Mouse (Mus musculus) hindbrain, embryonic 12.5 days (tissue): Measurements from ENCODE around the gene Wdr75. TPM values are rescaled to one million over a fixed set of nuclear protein-coding genes. Genes with fewer than 3 reads are reported as not detected.

Source experiments
- ATAC-seq: fragments of 200-750 bp; cut with Nextera tagmentation; 2 replicates; pipeline ENCODE4 v1.8.0; 2017; ENCODE audit warnings: moderate TSS enrichment; ENCODE audit not compliant: low FRiP score
- H3K27ac ChIP-seq: fragments of 300-500 bp; sonication (generic); 2 replicates; pipeline ENCODE4 v1.5.1; 2016; ENCODE audit warnings: mild to moderate bottlenecking
- H3K27me3 ChIP-seq: fragments of 300-500 bp; sonication (generic); 2 replicates; pipeline ENCODE4 v1.6.1; 2016; ENCODE audit warnings: mild to moderate bottlenecking
- H3K36me3 ChIP-seq: fragments of 300-500 bp; sonication (generic); 2 replicates; pipeline ENCODE4 v1.6.1; 2016; ENCODE audit warnings: mild to moderate bottlenecking
- H3K4me1 ChIP-seq: fragments of 300-500 bp; sonication (generic); 2 replicates; pipeline ENCODE4 v1.6.1; 2016
- H3K4me2 ChIP-seq: fragments of 300-500 bp; sonication (generic); replicated peaks from 2 replicates; pipeline ENCODE4 v1.6.1; 2016; ENCODE audit warnings: mild to moderate bottlenecking
- H3K4me3 ChIP-seq: fragments of 300-500 bp; sonication (generic); 2 replicates; pipeline ENCODE4 v1.5.1; 2016; ENCODE audit warnings: mild to moderate bottlenecking
- H3K9ac ChIP-seq: fragments of 300-500 bp; sonication (generic); 2 replicates; pipeline ENCODE4 v1.6.1; 2016; ENCODE audit warnings: mild to moderate bottlenecking, moderate library complexity
- H3K9me3 ChIP-seq: fragments of 300-500 bp; sonication (generic); replicated peaks from 2 replicates; pipeline ENCODE4 v1.6.1; 2016; ENCODE audit warnings: mild to moderate bottlenecking
- WGBS: fragments of 180-500 bp; shearing (Covaris S2); methylation state at CpG from one replicate; pipeline ENCODE4 v1.1.7; 2016; 5-methylcytosine and 5-hydroxymethylcytosine counted together
- polyA plus RNA-seq: library from polyadenylated mRNA; unstranded; fragments of >200 nt; fragmentation: Nextera tagmentation; extraction: Ambion mirVana; gene quantifications from 2 replicates; pipeline ENCODE4 v1.2.1, GENCODE M21; 2016

Gene Wdr75
- polyA plus RNA-seq: 57.4 and 60.8 TPM in 2 replicates

DNA sequence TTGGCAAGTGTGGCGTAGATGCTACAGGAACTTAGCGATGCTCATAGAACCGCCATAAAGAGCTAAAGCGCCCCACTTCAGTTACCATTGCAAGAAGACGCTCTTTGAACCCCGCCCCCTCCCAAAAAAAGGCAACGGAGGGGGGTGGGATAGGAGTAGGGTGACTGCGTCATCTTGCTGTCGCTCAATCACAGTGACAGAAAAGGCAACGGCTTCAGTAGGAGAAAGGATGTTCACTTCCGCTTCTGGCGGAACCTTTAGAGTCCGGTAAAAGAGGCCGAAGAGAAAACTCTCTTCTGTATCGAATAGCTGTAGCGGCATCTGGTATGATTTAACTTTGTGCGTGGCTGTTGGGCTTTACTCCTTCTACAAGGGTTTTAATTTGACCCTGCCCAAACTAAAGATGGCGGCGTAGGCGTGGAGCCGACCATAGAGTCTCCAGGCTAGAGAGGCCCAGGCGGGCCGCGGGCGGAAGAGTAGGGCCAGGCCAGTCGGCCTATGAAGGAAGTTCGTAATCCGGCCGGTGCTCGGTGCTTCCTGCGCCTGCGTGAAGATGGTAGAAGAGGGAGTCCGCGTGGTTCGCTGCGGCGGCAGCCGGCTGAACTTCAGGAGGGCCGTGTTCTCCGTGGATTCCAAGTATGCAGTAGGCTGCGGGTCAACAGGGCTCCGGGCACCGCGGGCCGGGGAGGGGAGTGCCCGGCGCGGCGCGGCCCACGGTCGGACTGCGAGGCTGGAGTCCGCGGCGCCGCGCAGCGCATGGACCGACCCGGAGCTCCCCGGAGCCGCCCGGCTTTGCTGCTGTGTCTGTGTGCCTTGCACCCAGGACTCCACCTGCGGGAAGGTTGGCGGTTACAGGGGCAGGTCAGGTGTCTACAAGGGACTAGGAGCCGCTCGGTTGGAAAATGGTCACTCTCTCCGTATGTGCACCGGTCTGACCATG lies at the start of gene Wdr75:
TSS of gene Wdr75 (plus strand) at position 198 of the 940 bp plus-strand sequence.
- WGBS: under 1% methylated on average over 69 of the region's 70 CpGs

DNA sequence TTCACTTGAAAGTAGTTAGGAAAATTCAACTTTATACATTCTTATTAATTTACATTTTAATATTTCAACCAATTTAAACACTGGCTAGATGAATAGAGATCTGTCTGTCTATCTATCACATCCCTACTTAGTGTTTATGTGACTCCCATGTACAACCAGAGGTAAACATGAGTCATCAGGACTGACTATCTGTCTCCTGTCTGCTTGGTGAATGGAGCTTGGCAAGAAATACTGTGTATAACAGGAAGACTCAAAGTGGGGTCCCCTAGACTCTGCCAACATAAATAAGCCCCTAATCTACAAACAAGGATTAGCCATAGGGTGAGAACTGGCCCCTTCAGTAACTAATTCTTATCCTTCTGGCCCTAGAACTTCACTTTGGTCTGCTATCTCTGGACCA lies 39.1 kb upstream of the Wdr75 start:
- Histone ChIP-seq H3K9me3 (no peaks in the 10 kb centered on the region), H3K9ac (no peak overlapping the region), H3K27ac (no peak overlapping the region), H3K4me3 (no peak overlapping the region), H3K4me2 (no peak overlapping the region), H3K4me1 (no peaks in the 10 kb centered on the region), H3K36me3 (no peaks in the 10 kb centered on the region), H3K27me3 (no peaks in the 10 kb centered on the region)
- ATAC-seq: no peak

More for the DNA sequence above, at the start of gene Wdr75:
- H3K27ac ChIP-seq: peak within 1 kb of the TSS; percentile 89
- peaks cover 6% of the 10 kb centered on the region for H3K36me3 ChIP-seq
- H3K9ac ChIP-seq: peak within 1 kb of the TSS; percentile 85
- peak within 1 kb of the TSS; percentile 96 for H3K4me3 ChIP-seq
- ATAC-seq: peak; percentile 100
- no peaks in the 10 kb centered on the region for H3K9me3 ChIP-seq
- no peaks in the 10 kb centered on the region for H3K27me3 ChIP-seq
- peak within 1 kb of the TSS; percentile 76 for H3K4me2 ChIP-seq
- H3K4me1 ChIP-seq: peaks cover 16% of the 10 kb centered on the region

DNA sequence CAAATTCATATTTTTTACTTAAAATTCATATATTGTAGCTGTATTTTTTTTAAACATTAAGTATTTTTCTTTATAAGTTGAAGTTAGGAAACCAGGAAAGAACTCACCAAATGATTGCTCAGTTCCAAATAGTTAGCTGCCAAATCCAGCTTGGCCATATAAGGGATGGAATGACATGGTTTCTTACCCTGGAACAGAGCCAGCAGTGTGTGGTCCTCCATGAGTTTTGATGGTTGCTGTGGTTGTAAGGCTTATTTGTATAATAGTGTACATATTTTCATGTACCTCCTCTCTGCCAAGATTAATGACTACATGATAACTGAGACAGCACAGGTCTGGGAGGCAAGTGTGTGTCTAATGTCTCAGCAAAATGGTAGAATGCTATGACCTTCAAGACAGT lies 38.3 kb upstream of the Wdr75 start:
- no peaks in the 10 kb centered on the region for H3K4me1 ChIP-seq
- H3K36me3 ChIP-seq: no peaks in the 10 kb centered on the region
- no peak overlapping the region for H3K27ac ChIP-seq
- no peak overlapping the region for H3K4me3 ChIP-seq
- H3K27me3 ChIP-seq: no peaks in the 10 kb centered on the region
- no peak overlapping the region for H3K4me2 ChIP-seq
- ATAC-seq: no peak
- H3K9me3 ChIP-seq: no peaks in the 10 kb centered on the region
- H3K9ac ChIP-seq: no peak overlapping the region

DNA sequence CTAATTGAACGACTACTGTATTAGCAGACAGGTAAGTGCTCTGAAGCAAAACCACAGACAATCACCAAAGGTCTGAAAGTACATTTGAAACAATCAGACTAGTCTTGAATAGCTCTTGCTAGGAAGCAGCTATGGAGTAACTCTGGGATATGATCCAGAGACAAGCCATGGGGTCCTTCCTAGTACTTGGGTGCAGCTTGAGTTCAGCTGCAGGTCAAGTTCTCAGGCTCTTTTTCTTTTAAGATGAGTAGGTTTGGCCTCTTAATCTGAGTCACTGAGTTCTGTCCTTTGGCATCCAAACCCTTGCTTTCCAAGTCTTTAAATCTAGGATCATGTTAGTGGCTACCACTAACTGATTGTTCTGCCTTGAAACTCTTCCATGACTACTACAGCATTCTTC lies 37.0 kb upstream of the Wdr75 start:
- 77% methylated on average over 1 of the region's 1 CpGs for WGBS
- Histone ChIP-seq H3K27me3 (no peaks in the 10 kb centered on the region), H3K9me3 (no peaks in the 10 kb centered on the region), H3K4me2 (no peak overlapping the region), H3K4me1 (no peaks in the 10 kb centered on the region), H3K9ac (no peak overlapping the region), H3K36me3 (no peaks in the 10 kb centered on the region), H3K27ac (no peak overlapping the region), H3K4me3 (no peak overlapping the region)
- ATAC-seq: no peak

DNA sequence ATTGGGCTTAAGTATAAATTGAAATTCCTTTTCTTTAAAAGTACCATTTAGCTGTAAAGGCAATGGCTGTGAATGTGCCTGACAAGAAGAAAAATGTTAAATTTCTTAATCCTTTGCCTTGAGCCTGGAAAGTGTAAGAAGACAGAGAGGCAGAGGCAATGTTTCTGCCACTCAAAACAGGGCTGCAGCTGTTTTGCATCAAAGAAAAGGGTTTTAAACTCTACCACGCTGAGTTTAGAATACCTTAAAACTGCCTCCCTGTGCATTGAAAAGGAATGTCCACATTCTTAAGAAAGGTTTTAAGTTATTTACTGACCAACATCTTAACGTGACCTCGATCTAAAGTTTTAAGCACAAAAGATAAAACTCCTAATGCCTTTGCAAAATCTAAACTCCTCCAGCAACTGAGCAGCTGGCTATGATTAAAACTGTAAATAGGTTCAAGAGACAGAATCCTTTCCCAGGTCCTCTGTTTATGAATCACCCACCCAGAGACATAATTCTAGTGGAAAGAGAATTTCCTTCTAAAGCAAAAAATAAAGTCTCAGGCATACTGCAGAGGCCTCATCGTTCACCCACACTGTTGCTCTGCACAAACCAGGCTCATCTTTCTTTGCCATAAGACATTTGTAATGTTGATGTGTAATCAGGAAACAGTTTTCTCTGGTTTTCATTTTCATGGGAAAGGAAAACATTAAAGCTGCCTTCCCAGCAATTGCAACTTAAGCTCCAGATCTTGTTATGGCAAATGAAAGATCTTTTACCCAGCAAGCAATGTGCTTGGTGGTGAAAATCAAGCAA lies 34.1 kb upstream of the Wdr75 start:
- no peak overlapping the region for H3K4me3 ChIP-seq
- ATAC-seq: no peak
- no peaks in the 10 kb centered on the region for H3K36me3 ChIP-seq
- H3K9me3 ChIP-seq: no peaks in the 10 kb centered on the region
- H3K27ac ChIP-seq: peak overlapping the region; percentile 30; the same call in 1 of the 2 replicates
- no peaks in the 10 kb centered on the region for H3K4me1 ChIP-seq
- WGBS: 54% methylated on average over 4 of the region's 4 CpGs
- H3K4me2 ChIP-seq: no peak overlapping the region
- no peak overlapping the region for H3K9ac ChIP-seq
- no peaks in the 10 kb centered on the region for H3K27me3 ChIP-seq

DNA sequence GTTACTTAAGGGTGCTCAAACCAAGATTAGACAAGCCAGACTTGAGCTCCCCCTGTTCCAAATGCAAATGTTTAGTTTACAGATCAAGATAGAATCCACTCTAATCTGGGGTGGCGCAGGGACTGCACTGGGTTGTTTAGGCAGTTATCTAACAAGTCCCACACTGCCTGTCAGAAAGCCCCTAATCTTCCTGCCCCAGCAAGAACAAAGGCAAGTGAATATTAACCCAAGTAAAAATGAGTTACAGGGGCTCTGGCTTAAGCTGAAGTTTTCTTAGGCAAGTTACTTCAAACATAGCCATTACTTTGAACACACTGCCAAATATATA lies 33.5 kb upstream of the Wdr75 start:
- H3K27me3 ChIP-seq: no peaks in the 10 kb centered on the region
- H3K9me3 ChIP-seq: no peaks in the 10 kb centered on the region
- 63% methylated on average over 1 of the region's 1 CpGs for WGBS
- no peak overlapping the region for H3K4me3 ChIP-seq
- H3K4me2 ChIP-seq: no peak overlapping the region
- peak overlapping the region; percentile 30; the same call in 1 of the 2 replicates for H3K27ac ChIP-seq
- H3K9ac ChIP-seq: no peak overlapping the region
- H3K4me1 ChIP-seq: no peaks in the 10 kb centered on the region
- ATAC-seq: no peak
- H3K36me3 ChIP-seq: no peaks in the 10 kb centered on the region

DNA sequence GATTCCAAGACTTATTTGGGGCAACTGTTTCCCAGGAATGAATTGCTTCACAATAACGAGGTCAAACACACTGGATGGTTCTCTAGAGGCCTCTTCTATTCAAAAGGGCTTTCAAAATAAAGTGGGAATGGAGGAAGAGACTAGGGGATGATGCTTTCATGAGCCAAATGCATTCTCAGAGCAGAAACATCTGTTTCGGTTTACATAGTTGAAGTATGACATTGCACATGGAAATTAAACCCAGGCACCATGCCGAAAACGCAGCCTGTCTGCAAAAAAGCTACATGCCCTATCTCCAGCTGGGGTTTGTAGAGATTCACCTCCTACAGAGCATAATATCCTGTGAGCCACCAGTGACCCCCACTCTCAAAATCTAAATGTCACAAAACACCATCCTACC lies 29.3 kb upstream of the Wdr75 start:
- Histone ChIP-seq H3K9me3 (no peaks in the 10 kb centered on the region), H3K36me3 (no peaks in the 10 kb centered on the region), H3K27ac (no peak overlapping the region), H3K9ac (no peak overlapping the region), H3K4me3 (no peak overlapping the region), H3K27me3 (no peaks in the 10 kb centered on the region), H3K4me1 (no peaks in the 10 kb centered on the region), H3K4me2 (no peak overlapping the region)
- ATAC-seq: no peak
- WGBS: 63% methylated on average over 4 of the region's 4 CpGs

DNA sequence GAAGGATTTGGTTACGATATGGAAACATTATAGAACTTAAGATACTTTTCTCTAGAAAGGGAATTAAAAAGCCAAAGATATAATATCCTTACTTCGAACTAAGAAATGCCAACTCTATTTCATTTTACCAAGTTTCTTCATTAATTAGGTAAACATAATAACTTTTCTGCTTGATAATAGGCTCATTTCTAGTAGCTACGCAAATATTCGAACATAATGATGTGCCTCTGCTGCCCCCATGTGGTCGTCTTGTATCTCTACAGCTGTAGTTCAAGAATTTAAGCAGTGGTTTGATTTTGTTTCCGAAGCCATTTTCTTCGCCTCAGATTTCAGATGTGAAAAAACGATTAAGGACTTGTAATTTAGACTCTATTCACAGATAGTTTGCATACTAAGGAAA lies 28.8 kb upstream of the Wdr75 start:
- Histone ChIP-seq H3K27me3 (no peaks in the 10 kb centered on the region), H3K4me2 (no peak overlapping the region), H3K9me3 (no peaks in the 10 kb centered on the region), H3K36me3 (no peaks in the 10 kb centered on the region), H3K4me1 (no peaks in the 10 kb centered on the region), H3K9ac (no peak overlapping the region), H3K4me3 (no peak overlapping the region), H3K27ac (no peak overlapping the region)
- ATAC-seq: no peak
- 26% methylated on average over 8 of the region's 8 CpGs for WGBS

DNA sequence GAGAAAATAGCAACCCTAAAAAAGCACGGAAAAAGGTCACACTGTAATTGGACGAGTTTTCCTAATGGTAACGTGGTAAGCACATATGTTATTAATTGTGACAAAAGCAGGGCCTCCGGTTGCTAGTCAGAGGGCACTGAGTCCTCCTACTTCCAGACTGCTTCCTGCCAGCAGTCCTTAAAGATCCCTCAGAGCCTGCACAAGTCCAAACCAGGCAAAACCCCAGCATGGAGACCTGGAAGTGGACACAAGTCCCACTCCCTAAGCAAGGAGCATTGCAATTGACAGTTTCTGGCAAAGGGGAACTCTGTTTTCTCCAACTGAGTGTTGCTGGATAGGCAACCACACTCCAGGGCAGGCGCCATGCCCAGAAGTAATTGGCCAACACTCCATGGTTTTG lies 27.4 kb upstream of the Wdr75 start:
- no peak overlapping the region for H3K4me2 ChIP-seq
- WGBS: 64% methylated on average over 5 of the region's 5 CpGs
- no peaks in the 10 kb centered on the region for H3K27me3 ChIP-seq

DNA sequence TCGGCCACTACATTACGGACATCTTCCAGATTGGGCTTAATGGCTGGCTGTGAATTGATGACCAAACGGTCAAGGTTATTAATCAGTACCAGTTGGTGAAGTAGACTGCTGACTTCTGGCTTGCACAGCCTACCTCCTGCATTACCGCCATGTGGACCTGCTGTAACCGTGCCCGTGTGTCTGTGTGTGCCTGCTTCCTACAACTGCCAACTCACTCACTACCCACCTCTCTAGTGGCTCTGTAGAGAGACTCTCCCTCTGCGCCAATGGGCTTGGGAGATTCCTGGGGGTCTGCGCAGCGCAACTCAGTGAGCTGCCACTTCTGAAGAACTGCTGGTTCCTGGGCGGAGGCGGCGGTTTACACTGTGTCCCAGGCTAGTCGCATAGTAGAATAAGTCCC lies 25.6 kb upstream of the Wdr75 start:
- Histone ChIP-seq H3K4me1 (no peaks in the 10 kb centered on the region), H3K36me3 (no peaks in the 10 kb centered on the region), H3K27me3 (no peaks in the 10 kb centered on the region), H3K9me3 (no peaks in the 10 kb centered on the region), H3K4me3 (no peak overlapping the region), H3K27ac (no peak overlapping the region), H3K4me2 (no peak overlapping the region), H3K9ac (no peak overlapping the region)
- WGBS: 96% methylated on average over 13 of the region's 13 CpGs
- ATAC-seq: no peak

More for the DNA sequence above, 27.4 kb upstream of the Wdr75 start:
- no peak overlapping the region for H3K27ac ChIP-seq
- no peak overlapping the region for H3K4me3 ChIP-seq
- H3K9ac ChIP-seq: no peak overlapping the region
- no peaks in the 10 kb centered on the region for H3K4me1 ChIP-seq
- no peaks in the 10 kb centered on the region for H3K9me3 ChIP-seq
- ATAC-seq: no peak
- H3K36me3 ChIP-seq: no peaks in the 10 kb centered on the region

DNA sequence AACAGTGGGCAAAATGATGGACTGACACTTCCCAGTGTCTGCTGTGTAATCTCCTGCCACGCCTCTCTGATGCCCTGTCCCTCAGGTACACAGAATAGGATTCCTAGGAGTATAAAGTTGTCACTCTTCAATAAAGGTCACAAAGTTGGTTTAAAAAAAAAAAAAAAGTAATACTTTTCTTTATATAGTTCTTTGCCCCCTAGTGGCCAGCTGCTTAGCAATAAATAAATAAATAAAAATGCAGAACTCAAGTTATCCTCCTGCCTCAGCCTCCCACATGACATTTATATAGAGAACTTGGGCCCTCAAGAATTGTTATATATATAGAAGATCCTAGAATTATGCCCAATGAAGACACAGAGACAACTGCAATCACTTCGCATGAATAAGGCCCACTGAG lies 24.9 kb upstream of the Wdr75 start:
- no peak overlapping the region for H3K27ac ChIP-seq
- H3K4me2 ChIP-seq: no peak overlapping the region
- ATAC-seq: no peak
- WGBS: 90% methylated on average over 2 of the region's 2 CpGs
- no peak overlapping the region for H3K9ac ChIP-seq
- no peaks in the 10 kb centered on the region for H3K4me1 ChIP-seq
- H3K27me3 ChIP-seq: no peaks in the 10 kb centered on the region
- H3K4me3 ChIP-seq: no peak overlapping the region
- no peaks in the 10 kb centered on the region for H3K9me3 ChIP-seq
- no peaks in the 10 kb centered on the region for H3K36me3 ChIP-seq

DNA sequence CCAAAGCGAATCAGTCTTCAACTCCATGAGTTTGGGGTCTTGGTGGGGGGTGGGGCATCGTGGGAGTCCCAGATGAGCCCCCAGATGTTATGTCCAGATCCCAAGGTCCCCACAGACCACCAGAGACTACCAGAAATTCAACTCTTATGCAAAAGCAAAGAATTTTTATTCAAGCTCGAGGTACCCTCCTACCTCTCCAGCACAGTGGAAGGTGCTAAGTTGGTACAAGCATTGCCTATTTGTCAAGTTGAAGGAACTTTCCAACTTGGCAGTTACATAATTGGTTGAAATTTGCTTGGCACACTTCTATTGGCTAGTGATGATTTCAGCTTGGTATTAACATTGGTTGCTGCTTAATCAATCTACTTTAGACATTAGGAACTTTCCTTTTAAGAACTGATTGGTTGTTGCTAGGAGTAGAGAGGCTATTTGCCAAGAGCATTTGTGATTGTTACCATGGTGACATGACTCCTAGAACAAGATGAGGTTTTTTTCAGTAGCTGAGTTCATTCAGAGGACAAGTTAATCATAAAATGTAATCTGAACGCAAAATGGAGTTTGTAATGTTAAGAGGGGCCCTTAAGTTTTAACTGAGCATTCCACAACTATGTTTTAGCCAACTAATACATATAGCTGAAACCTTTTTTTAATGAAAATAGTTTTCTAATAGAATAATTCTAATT lies 14.2 kb upstream of the Wdr75 start:
- no peaks in the 10 kb centered on the region for H3K36me3 ChIP-seq
- H3K27ac ChIP-seq: no peak overlapping the region
- H3K4me2 ChIP-seq: no peak overlapping the region
- H3K4me3 ChIP-seq: no peak overlapping the region
- H3K9ac ChIP-seq: no peak overlapping the region
- no peaks in the 10 kb centered on the region for H3K27me3 ChIP-seq
- no peaks in the 10 kb centered on the region for H3K9me3 ChIP-seq
- WGBS: 70% methylated on average over 4 of the region's 4 CpGs
- H3K4me1 ChIP-seq: no peaks in the 10 kb centered on the region
- ATAC-seq: no peak
